Mouse (Mus musculus) intestine, embryonic 16.5 days (tissue): ENCODE measurements around the gene Cttnbp2. TPM values are rescaled to one million over a fixed set of nuclear protein-coding genes. Genes with fewer than 3 reads are reported as not detected.
A peak's percentile ranks its signal among the peaks of the same experiment; 100 is the strongest.
"Not testable (repeated sequence)": the region's sequence is repeated elsewhere in the genome, so short reads cannot be mapped to it uniquely, and the experiment has no call there.

ENCODE experiments used
- ATAC-seq: fragments of 200-750 bp; cut with Nextera tagmentation; 2 replicates; pipeline ENCODE4 v1.8.0; 2017; ENCODE audit warnings: moderate TSS enrichment, moderate library complexity
- H3K27ac ChIP-seq: fragments of 300-500 bp; sonication (generic); 2 replicates; pipeline ENCODE4 v1.5.1; 2014; ENCODE audit warnings: mild to moderate bottlenecking, low read length
- H3K27me3 ChIP-seq: fragments of 300-500 bp; sonication (generic); replicated peaks from 2 replicates; pipeline ENCODE4 v1.6.1; 2014; ENCODE audit warnings: low read length, control low read depth, mixed read lengths; ENCODE audit not compliant: control insufficient read depth, insufficient read depth
- H3K36me3 ChIP-seq: fragments of 300-500 bp; sonication (generic); 2 replicates; pipeline ENCODE4 v1.6.1; 2014; ENCODE audit warnings: low read length, control low read depth; ENCODE audit not compliant: control insufficient read depth, insufficient read depth
- H3K4me1 ChIP-seq: fragments of 300-500 bp; sonication (generic); 2 replicates; pipeline ENCODE4 v1.6.1; 2014; ENCODE audit warnings: low read length, control low read depth, mixed read lengths; ENCODE audit not compliant: control insufficient read depth, insufficient read depth
- H3K4me2 ChIP-seq: fragments of 300-500 bp; sonication (generic); 2 replicates; pipeline ENCODE4 v1.6.1; 2014; ENCODE audit warnings: low read depth, low read length, control low read depth
- H3K4me3 ChIP-seq: fragments of 300-500 bp; sonication (generic); 2 replicates; pipeline ENCODE4 v1.5.1; 2014; ENCODE audit warnings: mild to moderate bottlenecking, low read length
- H3K9ac ChIP-seq: fragments of 300-500 bp; sonication (generic); 2 replicates; pipeline ENCODE4 v1.6.1; 2014; ENCODE audit warnings: low read depth, low read length
- H3K9me3 ChIP-seq: fragments of 300-500 bp; sonication (generic); 2 replicates; pipeline ENCODE4 v1.6.1; 2016; ENCODE audit warnings: low read length, control low read depth; ENCODE audit not compliant: control insufficient read depth
- WGBS: fragments of 180-500 bp; shearing (Covaris S2); extraction: QIAGEN DNeasy Blood & Tissue Kit; methylation state at CpG from one replicate; pipeline ENCODE4 v1.1.7; 2014; 5-methylcytosine and 5-hydroxymethylcytosine counted together
- polyA plus RNA-seq: library from polyadenylated mRNA; unstranded; fragments of >200 nt; fragmentation: Nextera tagmentation; extraction: Ambion mirVana; gene quantifications from 2 replicates; pipeline ENCODE4 v1.2.1, GENCODE M21; 2015

Cttnbp2 gene
- polyA plus RNA-seq, 1 experiment from 2014 or later, result 9.7 TPM

- 91% methylated on average over 7 of the region's 7 CpGs for WGBS
- H3K9ac ChIP-seq, result no peak overlapping the region
- ATAC-seq, result no peak
- H3K9me3 ChIP-seq, result no peaks in the 10 kb centered on the region
- no peak overlapping the region for H3K27ac ChIP-seq
- H3K4me3 ChIP-seq, result no peak overlapping the region
- no peak overlapping the region for H3K4me2 ChIP-seq
- H3K27me3 ChIP-seq, result no peaks in the 10 kb centered on the region
- no peaks in the 10 kb centered on the region for H3K4me1 ChIP-seq
- no peaks in the 10 kb centered on the region for H3K36me3 ChIP-seq
Measured at GRCm38 (mm10) chr6:18408445-18408844, 106.2 kb downstream of the Cttnbp2 start.

DNA sequence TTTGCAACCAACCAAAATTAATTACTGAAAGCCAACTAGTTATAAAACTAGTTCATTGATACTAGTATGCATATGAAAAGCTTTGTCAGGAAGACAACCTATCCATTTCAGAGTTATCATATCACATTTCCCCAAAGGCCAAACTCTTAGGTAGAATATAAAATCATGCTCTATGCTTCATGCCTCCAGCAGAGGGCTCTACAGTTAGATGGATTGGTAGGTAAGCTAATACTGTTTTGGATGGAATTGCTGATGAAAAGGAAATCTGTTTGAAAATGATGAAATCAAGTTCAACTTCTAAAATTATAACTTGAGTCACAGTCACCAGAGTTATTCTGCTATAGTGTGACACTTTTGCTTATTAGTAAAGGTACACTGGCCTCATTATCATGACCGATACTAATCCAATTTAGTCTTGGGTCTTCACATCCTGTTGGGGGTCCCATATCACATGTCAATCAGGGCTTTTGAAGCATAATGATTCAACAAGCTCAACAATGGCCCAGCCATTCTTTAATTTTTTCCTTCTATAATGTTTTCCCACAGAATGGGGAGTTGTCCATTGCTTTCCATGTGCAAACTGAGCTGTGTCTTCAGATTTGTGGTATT, 113.5 kb downstream of the Cttnbp2 start:
- Histone ChIP-seq H3K9me3 (no peaks in the 10 kb centered on the region), H3K4me1 (no peaks in the 10 kb centered on the region), H3K4me2 (no peak overlapping the region), H3K36me3 (0 out of 2 replicates have a peak, but pooled peaks cover 3% of the 10 kb centered on the region), H3K4me3 (no peak overlapping the region), H3K27ac (no peak overlapping the region), H3K9ac (no peak overlapping the region), H3K27me3 (no peaks in the 10 kb centered on the region)
- ATAC-seq, result no peak
- WGBS, result 92% methylated on average over 1 of the region's 1 CpGs

- WGBS, result 78% methylated on average over 2 of the region's 2 CpGs
- Histone ChIP-seq H3K9ac (no peak overlapping the region), H3K4me2 (no peak overlapping the region), H3K27ac (no peak overlapping the region), H3K4me3 (no peak overlapping the region), H3K9me3 (no peaks in the 10 kb centered on the region), H3K4me1 (no peaks in the 10 kb centered on the region), H3K36me3 (no peaks in the 10 kb centered on the region), H3K27me3 (no peaks in the 10 kb centered on the region)
- ATAC-seq, result no peak
Measured at GRCm38 (mm10) chr6:18381380-18381779, 133.3 kb downstream of the Cttnbp2 start.

DNA sequence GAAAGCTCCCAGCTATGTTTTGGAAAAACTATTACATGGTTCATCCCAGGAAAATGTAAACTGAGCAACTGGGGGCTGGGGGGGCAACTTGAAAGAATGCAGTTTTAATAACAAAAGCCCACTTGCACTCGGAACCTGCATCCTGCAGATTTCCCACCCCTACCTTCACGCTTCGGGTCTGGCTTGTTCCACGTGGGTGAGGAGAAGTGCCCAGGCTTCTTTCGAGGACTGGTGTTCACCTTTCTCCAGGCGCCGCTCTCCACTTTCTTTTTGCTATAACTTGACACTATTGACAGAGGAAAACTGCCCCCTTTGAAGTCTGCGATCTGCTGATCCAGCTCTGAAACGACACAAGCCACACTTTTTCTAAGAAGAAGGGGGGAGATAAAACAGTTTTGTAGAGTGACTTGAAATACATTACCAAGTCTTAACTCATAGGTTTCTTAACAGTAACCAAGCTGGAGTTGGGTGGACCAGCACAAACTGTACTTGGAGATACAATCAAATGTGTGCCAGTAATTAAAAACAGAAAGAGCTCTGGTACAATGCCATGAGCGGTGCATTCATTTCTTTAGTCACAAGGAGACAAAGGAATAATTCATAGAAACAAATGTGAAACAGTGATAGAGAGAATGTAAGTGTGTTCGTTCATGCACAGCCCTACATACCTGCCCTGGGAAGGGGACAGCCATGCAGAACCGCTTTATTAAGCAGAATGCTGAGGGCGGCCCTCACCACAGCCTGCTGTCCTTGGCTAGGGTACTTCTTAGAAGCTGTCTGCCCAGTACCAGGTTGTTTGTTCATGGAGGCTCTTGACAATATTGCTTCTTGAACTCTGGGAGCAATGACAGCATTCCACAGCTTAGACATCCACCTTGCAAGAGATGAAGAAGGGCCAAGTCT, 134.1 kb downstream of the Cttnbp2 start:
- ATAC-seq, result no peak
- no peaks in the 10 kb centered on the region for H3K27me3 ChIP-seq
- H3K4me1 ChIP-seq, result no peaks in the 10 kb centered on the region
- 78% methylated on average over 13 of the region's 13 CpGs for WGBS
- no peak overlapping the region for H3K27ac ChIP-seq
- H3K36me3 ChIP-seq, result no peaks in the 10 kb centered on the region
- no peak overlapping the region for H3K4me2 ChIP-seq
- no peak overlapping the region for H3K4me3 ChIP-seq
- H3K9ac ChIP-seq, result no peak overlapping the region
- H3K9me3 ChIP-seq, result no peaks in the 10 kb centered on the region

- not testable (repeated sequence) for H3K4me1 ChIP-seq, H3K9me3 ChIP-seq, H3K36me3 ChIP-seq, H3K4me2 ChIP-seq, H3K9ac ChIP-seq, ATAC-seq, H3K27ac ChIP-seq, H3K4me3 ChIP-seq, H3K27me3 ChIP-seq
- 90% methylated on average over 2 of the region's 2 CpGs for WGBS
Measured at GRCm38 (mm10) chr6:18377755-18378154, 136.9 kb downstream of the Cttnbp2 start.

- H3K27me3 ChIP-seq, result no peaks in the 10 kb centered on the region
- 64% methylated on average over 4 of the region's 4 CpGs for WGBS
- H3K4me2 ChIP-seq, result no peak overlapping the region
- H3K27ac ChIP-seq, result no peak overlapping the region
- no peak overlapping the region for H3K9ac ChIP-seq
- H3K9me3 ChIP-seq, result no peaks in the 10 kb centered on the region
- H3K4me1 ChIP-seq, result 0 out of 2 replicates have a peak, but pooled peaks cover 2% of the 10 kb centered on the region
- H3K36me3 ChIP-seq, result no peaks in the 10 kb centered on the region
- no peak for ATAC-seq
- H3K4me3 ChIP-seq, result no peak overlapping the region
Measured at GRCm38 (mm10) chr6:18374744-18375143, 139.9 kb downstream of the Cttnbp2 start.

- no peak for ATAC-seq
Measured at GRCm38 (mm10) chr6:18373652-18374051, 141.0 kb downstream of the Cttnbp2 start.

DNA sequence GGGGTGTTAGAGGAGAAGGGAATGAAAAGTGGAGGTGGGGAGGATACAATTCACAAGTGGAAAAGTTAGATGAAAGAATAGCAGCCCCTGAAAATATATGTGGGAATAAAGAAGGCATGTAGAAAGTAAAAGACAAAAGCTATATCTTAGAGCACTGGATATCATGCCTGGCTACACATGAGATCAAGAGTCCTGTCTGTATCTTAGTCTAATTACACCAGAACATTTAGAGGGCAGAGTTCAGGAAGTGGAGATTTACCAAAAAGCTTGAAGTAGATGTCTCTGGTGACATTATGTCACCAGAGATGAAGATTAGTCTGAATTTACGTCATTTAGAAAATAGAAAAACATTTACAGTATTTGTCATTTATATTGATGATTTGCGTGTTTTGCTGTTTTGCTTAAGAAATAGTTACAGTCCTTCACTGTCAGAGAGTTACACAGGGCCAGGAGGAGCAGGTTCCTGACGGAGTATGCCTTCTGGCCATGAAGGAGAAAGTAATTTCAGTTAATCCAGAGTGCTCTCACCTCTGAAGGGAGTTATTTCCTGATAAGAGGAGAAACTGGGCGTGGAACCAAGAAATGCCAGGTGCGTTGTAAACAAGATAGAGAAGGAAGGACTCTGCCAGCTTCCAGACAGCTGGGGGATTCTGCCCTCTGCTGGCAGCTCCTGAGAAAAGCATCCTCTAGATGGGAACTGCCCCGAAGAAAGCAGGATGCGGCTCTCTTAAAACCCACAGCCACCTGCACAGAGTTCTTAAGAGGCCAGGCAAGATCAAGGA, 142.0 kb downstream of the Cttnbp2 start:
- Histone ChIP-seq H3K4me2 (no peak overlapping the region), H3K9me3 (no peaks in the 10 kb centered on the region), H3K27me3 (no peaks in the 10 kb centered on the region), H3K36me3 (no peaks in the 10 kb centered on the region), H3K9ac (no peak overlapping the region), H3K4me3 (no peak overlapping the region), H3K27ac (no peak overlapping the region), H3K4me1 (0 out of 2 replicates have a peak, but pooled peaks cover 2% of the 10 kb centered on the region)
- peak; percentile 96 for ATAC-seq
- 29% methylated on average over 7 of the region's 7 CpGs for WGBS

More at GRCm38 (mm10) chr6:18373652-18374051, 141.0 kb downstream of the Cttnbp2 start:
- no peak overlapping the region for H3K4me3 ChIP-seq
- no peaks in the 10 kb centered on the region for H3K36me3 ChIP-seq
- H3K9ac ChIP-seq, result no peak overlapping the region
- 0 out of 2 replicates have a peak, but pooled peaks cover 2% of the 10 kb centered on the region for H3K4me1 ChIP-seq
- H3K9me3 ChIP-seq, result no peaks in the 10 kb centered on the region
- WGBS, result 76% methylated on average over 1 of the region's 1 CpGs
- H3K4me2 ChIP-seq, result no peak overlapping the region
- H3K27me3 ChIP-seq, result no peaks in the 10 kb centered on the region
- no peak overlapping the region for H3K27ac ChIP-seq

DNA sequence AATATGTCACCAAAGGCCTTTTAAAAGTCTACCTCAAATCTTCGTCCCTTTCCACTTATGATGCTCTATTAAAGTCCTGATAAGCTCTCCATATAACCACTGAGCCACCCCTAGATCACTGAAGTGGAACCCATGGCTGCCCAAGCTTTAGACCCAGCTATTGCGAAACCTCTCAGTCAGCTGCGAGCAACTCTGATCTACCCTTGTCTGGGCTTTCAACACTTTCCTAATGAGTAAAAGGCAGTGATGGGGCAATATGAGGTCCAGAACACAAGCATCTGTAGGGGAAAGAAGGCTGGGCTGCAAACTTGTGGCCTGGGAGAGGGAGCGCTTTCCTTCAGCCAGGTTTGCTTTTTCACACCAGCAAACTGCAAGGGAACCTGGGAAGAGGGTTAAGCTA, 144.9 kb downstream of the Cttnbp2 start:
- no peak for ATAC-seq
- Histone ChIP-seq H3K27me3 (no peaks in the 10 kb centered on the region), H3K4me3 (no peak overlapping the region), H3K27ac (no peak overlapping the region), H3K4me1 (peaks cover 2% of the 10 kb centered on the region; the same call in 1 of the 2 replicates), H3K36me3 (no peaks in the 10 kb centered on the region), H3K4me2 (no peak overlapping the region), H3K9ac (no peak overlapping the region), H3K9me3 (no peaks in the 10 kb centered on the region)
- WGBS, result 91% methylated on average over 4 of the region's 4 CpGs
